Mouse (Mus musculus): ENCODE measurements around the gene Osbpl9. TPM values are rescaled to one million over a fixed set of nuclear protein-coding genes. Genes with fewer than 3 reads are reported as not detected.

Osbpl9 gene
- 100 to 1,000 TPM in 1 of 2 experiments, 10 to 100 TPM in 1; 76.2 to 100 TPM for total RNA-seq (2021)
- long read RNA-seq, experiment 1, transcript Osbpl9-219 (24 exons, 2,903 nt): major isoform, 19 of 77 reads
- long read RNA-seq, experiment 1, transcript Osbpl9-218 (23 exons, 2,408 nt): minor isoform, 9 of 77 reads
- long read RNA-seq, experiment 1, transcript Osbpl9-202 (21 exons, 3,134 nt): minor isoform, 5 of 77 reads
- long read RNA-seq, experiment 1, transcript Osbpl9-201 (24 exons, 2,871 nt): minor isoform, 7 of 77 reads
- long read RNA-seq, experiment 1, partial matches to known transcripts: 13 of 77 reads
- long read RNA-seq, experiment 1, other reads (novel, unspliced or antisense): 19 of 77 reads
- long read RNA-seq, experiment 2, transcript Osbpl9-213 (20 exons, 2,604 nt): minor isoform, 7 of 86 reads
- long read RNA-seq, experiment 2, transcript Osbpl9-219 (24 exons, 2,903 nt): major isoform, 14 of 86 reads
- long read RNA-seq, experiment 2, transcript Osbpl9-202 (21 exons, 3,134 nt): minor isoform, 11 of 86 reads
- long read RNA-seq, experiment 2, transcript Osbpl9-218 (23 exons, 2,408 nt): minor isoform, 5 of 86 reads
- long read RNA-seq, experiment 2, partial matches to known transcripts: 25 of 86 reads
- long read RNA-seq, experiment 2, other reads (novel, unspliced or antisense): 20 of 86 reads

GRCm38 (mm10) chr4:109201582-109202424, at the start of gene Osbpl9:
Osbpl9 (minus strand) TSS chr4:109202272.
- intact Hi-C loops (cut with DNase I; ENCODE audit: low total_unique reads): no loop called here

DNA sequence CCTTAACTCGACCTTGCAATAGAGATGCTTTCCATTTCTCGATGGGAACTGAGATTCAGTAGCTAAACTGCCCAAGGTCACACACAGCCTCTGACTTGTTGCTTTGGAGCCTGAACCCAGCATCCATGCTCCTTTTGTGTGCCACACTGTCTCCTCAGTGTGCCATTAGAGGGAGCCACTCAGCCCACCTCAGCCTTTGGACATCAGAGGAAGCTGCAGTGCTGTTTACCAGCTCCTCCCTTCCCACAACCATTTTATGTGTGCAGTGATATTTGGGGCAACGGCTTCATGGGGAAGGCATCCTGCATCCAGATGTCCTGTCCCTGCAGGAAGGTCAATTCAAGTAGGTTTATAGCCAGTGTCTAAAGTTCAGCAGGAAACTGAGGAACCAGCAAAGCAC, 49.5 kb upstream of the Osbpl9 start:
- intact Hi-C loops (cut with DNase I; ENCODE audit: low total_unique reads): no loop called here
- DNase-seq: no peak

More at GRCm38 (mm10) chr4:109201582-109202424, at the start of gene Osbpl9:
- DNase-seq: peak; percentile 97

GRCm38 (mm10) chr4:109245016-109245620, 43.0 kb upstream of the Osbpl9 start:
- DNase-seq: no peak
- intact Hi-C loops (cut with DNase I; ENCODE audit: low total_unique reads): no loop called here

DNA sequence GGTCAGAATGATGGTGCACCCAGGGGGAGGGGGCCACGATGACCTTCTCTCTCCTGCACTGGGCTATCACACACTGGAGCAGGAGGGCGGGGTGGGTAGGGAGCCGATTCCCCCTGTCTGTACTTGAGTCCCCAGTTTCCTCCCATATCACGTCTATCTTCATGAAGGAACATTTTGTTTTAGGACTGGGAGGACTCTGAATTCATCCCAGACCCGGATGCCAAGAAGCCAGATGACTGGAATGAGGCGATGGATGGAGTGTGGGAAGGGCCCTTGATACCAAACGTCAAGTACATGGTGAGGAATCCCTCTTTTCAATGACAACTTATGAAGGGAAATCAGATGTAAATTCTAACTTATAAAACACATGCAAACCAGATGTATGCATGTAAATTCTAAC, 42.4 kb upstream of the Osbpl9 start:
- intact Hi-C loops (cut with DNase I; ENCODE audit: low total_unique reads): no loop called here

GRCm38 (mm10) chr4:109241934-109242333, 39.9 kb upstream of the Osbpl9 start:
- peak; percentile 81 for DNase-seq

More for the DNA sequence above, 42.4 kb upstream of the Osbpl9 start:
- no peak for DNase-seq

GRCm38 (mm10) chr4:109241221-109241620, 39.1 kb upstream of the Osbpl9 start:
- intact Hi-C loops (cut with DNase I; ENCODE audit: low total_unique reads): no loop called here
- DNase-seq: no peak

More at GRCm38 (mm10) chr4:109241934-109242333, 39.9 kb upstream of the Osbpl9 start:
- intact Hi-C loops (cut with DNase I; ENCODE audit: low total_unique reads): no loop called here

DNA sequence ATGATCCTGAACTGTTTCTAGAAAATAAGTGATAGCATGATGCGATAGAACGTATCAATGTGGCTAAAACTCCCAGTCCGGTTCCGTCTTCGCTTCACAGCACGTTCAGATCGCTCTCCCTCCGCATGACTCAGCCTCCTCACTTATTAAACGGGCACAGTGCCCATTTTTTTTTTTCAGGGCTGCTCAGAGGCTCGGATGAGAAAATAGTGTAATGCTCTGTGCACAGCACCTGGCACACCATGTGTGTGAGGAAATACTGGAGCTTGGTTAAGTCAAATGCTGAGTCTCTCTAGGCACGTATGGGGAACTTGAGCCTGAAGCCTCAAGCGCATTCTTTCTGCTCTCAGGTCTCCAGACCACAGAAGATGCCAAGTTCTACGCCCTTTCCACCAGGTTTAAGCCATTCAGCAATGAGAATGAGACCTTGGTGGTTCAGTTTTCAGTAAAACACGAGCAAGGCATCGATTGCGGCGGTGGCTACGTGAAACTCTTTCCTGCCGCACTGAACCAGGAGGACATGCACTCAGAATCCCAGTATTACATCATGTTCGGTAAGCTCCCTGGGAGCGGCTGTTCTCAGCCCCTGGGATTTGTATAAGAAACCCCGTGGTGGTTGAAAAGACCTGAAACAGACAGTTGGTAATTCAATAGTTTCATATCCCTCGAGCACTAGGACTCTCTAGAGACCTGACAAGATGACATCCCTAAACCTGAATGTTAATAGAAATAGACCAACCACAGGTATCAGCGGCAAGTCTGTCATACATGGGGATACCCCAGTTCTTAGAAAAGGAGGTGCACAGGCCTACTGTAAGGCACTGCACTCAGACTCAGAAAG, 36.6 kb upstream of the Osbpl9 start:
- DNase-seq: peak; percentile 39
- intact Hi-C loops (cut with DNase I; ENCODE audit: low total_unique reads): no loop called here

DNA sequence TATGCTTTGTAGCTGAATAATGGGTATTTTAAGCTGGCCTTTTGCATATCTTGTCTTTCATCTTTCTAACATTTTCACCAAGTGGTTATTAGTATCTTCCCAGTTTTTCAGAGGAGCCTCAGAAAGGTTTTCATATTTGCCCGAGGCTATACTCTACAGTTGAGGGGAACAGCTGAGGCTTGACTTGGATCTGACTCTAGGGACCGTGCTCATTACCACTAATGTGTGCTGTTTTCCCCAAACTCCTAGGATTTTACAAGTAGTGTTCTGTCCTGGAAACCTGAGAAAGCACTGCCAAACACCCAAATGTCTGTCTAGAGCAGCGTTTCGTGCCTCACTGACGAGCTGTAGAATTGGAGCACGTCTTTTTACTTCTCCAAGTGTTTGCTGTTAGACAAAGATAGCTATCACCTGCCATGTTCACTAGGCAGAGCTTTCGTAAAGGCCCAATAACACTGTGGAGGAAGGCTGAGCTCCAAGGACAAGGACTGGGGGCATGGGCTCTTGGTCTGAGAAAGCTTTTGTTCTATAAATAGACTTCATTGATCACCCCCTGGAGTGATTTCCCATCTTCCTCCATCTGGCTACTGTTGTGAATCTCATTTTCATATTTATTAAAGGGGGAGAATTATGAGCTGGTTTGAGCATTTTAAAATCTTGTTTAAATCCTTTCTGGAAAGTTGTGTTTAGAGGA, 34.3 kb upstream of the Osbpl9 start:
- intact Hi-C loops (cut with DNase I; ENCODE audit: low total_unique reads): no loop called here
- no peak for DNase-seq

GRCm38 (mm10) chr4:109234806-109235350, 32.8 kb upstream of the Osbpl9 start:
- DNase-seq: no peak
- intact Hi-C loops (cut with DNase I; ENCODE audit: low total_unique reads): no loop called here

GRCm38 (mm10) chr4:109234185-109234584, 32.1 kb upstream of the Osbpl9 start, which contains the start of gene Calr4:
Calr4 (plus strand) TSS chr4:109234485.
- intact Hi-C loops (cut with DNase I; ENCODE audit: low total_unique reads): no loop called here
- no peak for DNase-seq

DNA sequence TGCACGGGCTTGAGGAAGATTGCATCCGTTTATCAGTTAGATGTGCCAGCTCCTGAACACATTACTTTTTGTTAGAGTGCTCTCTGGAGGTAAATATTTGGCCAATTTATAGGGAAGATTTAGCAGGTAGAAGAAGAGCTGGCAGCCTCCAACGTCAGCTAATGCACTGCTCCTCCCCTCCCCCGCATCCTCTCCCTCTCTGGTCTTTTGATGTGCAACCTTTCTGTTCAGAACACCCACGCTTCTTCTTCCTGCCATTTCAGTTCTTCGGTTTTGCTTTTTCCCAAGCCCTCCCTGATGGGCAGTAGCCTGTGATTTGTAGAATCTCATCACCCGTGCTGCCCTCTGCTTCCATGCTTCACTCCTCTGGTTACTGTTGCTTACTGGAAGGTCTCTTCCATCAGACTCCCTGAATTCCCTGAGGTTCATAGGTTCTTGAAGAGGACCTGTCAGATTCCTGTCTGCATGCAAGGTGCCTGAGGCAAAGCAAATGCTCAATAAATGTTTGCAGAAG, 27.8 kb upstream of the Osbpl9 start:
- no peak for DNase-seq
- intact Hi-C loops (cut with DNase I; ENCODE audit: low total_unique reads): no loop called here

DNA sequence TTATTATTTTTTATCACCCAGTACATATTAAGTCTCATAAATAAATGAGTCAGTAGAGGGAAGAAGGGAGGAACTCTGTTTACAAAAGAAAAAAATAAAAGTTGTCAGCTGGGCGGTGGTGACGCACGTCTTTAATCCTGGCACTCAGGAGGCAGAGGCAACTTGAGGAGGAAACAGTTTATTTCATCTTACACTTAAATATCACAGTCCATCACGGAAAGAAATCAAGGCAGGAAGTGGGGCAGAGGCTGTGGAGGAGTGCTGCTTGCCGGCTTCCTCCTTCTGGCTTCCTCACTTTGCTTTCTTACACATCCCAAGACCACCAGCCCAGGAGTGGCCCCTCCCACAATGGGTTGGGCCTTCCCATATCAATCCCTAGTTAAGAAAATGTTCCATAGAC, 24.0 kb upstream of the Osbpl9 start:
- no peak for DNase-seq
- intact Hi-C loops (cut with DNase I; ENCODE audit: low total_unique reads): no loop called here

DNA sequence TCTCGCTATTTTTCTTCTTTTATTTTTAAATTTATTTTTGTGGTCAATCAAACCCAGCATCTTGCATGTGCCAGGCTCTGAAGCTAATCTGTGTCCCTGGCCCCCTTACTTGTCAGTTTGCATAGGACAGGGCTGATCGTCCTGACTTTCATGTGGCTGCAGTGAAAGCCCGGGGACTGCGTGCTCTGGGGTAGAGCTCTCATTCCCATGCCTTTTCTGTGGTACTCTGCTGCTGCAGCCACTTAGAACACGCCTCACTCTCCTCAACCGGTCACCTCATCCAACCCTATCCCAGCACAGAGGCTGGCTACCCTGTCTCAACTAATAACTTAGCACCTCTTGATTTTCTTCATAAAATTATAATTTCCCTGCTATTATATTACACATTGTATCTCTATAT, 23.5 kb upstream of the Osbpl9 start:
- intact Hi-C loops (cut with DNase I; ENCODE audit: low total_unique reads): no loop called here

DNA sequence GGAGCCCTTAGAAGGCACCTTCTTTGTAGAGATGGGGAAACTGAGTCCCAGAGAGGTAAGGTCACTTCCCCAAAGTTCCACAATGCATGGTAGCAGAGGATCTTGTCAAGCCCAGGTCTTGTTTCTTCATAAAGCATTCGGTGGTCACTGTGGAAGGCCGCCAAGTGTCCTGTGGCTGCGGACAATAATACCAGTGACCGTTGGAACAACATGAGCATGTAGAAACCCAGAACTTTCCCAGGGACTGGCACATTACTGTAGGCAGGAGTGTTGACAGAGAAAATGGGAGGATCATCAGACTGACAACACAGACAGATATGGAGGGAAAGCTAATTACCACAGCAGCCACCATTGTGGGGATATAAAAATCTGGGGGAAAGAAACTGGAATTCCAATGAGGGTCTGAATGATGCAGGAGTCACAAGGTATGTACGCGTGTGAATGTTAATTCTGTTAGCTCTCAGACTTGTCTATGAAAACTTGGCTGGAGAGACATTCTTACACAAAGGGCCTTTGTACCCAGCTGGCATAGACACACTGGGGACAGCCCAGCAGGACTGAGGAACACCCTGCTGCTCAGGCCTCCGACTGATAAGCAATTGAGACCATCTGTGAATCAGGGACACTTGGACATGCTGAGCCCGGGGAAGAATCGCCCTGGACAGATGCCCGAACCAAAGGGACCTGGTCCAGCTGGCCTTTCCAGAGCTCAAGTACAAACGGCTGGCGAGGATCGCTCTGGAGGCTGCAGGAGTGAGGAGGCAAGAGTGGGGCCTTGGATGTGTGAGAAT, 22.9 kb upstream of the Osbpl9 start:
- peak; percentile 92 for DNase-seq
- intact Hi-C loops (cut with DNase I; ENCODE audit: low total_unique reads): no loop called here

More for the DNA sequence above, 23.5 kb upstream of the Osbpl9 start:
- DNase-seq: no peak

- intact Hi-C loops (cut with DNase I; ENCODE audit: low total_unique reads): no loop called here
- DNase-seq: no peak
These were observed 19.9 kb upstream of the Osbpl9 start for GRCm38 (mm10) chr4:109222001-109222400.

DNA sequence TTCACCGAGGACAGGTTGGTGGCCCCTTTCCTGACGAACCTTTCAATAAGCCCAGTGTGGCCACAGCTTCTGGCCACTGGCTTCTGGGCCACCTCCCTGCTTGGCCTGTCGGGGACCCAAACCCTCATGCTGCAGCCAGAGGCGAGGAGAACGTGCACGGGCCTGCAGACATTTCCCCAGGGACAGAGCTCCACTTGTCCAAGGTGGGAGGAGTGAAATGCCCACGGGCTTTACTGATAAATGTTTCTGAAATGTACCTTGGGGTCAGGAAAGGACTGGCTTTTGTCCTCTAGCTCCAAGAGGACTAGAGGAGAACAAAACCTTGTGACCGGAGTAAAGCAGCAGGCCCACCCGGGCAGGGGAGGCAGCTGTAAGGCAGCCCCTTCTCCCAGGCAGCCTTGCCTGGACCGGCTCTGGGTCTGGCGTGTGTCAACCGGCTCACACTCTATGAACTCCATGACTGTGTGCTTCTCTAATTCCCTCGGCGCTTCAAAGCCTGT, 18.4 kb upstream of the Osbpl9 start:
- intact Hi-C loops (cut with DNase I; ENCODE audit: low total_unique reads): no loop called here
- DNase-seq: no peak

DNA sequence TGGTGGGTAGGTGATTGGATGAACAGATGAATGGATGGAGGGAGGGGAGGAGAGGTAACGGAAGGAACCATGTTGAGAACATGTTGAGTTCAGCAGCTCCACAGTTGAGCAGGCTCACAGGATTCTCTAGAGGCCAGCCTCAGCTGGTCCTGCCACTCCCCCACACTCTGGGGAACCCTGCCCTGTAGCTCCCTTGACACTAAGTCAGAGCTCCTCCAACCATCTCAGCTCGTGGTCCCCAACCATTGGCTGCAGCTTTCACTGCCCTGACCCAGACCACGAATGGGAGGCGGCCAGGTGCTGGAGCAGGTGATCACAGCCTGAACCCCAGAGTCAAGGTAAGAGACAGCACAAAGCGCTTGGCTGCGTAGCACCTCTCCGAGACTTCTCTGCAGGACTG, 15.9 kb upstream of the Osbpl9 start:
- DNase-seq: no peak
- intact Hi-C loops (cut with DNase I; ENCODE audit: low total_unique reads): no loop called here

All from gastrocnemius, postnatal 14 days (tissue).